Mouse (Mus musculus) gastrocnemius, adult 2 months (tissue): Measurements from ENCODE around the gene 4933411K16Rik. TPM values are rescaled to one million over a fixed set of nuclear protein-coding genes. Genes with fewer than 3 reads are reported as not detected.

Source experiments
- DNase-seq: peaks from one replicate; pipeline ENCODE4 v3.0.0; 2022
- H3K27ac ChIP-seq: fragments of 200-600 bp; 2 replicates; pipeline ENCODE4 v1.8.1; 2022; ENCODE audit warnings: mild to moderate bottlenecking
- H3K4me3 ChIP-seq: fragments of 200-600 bp; 2 replicates; pipeline ENCODE4 v1.8.1; 2022; ENCODE audit warnings: mild to moderate bottlenecking, moderate library complexity
- CTCF ChIP-seq: fragments of 200-600 bp; IDR thresholded peaks from 2 replicates; pipeline ENCODE4 v1.8.1; 2022; ENCODE audit warnings: antibody characterized with exemption, mild to moderate bottlenecking, moderate library complexity
- intact Hi-C: fragments of 180-260 bp; cut with DNase I; formaldehyde crosslinking; loops from one replicate; pipeline ENCODE4 v1.15.1; 2025
- total RNA-seq, 2 experiments: library from RNA; stranded (reverse); gene quantifications; 2 replicates each; pipeline ENCODE4 v1.2.3; 2021

4933411K16Rik gene
- total RNA-seq, 2 experiments from 2014 or later, result 0.28 to 0.33 TPM

DNA sequence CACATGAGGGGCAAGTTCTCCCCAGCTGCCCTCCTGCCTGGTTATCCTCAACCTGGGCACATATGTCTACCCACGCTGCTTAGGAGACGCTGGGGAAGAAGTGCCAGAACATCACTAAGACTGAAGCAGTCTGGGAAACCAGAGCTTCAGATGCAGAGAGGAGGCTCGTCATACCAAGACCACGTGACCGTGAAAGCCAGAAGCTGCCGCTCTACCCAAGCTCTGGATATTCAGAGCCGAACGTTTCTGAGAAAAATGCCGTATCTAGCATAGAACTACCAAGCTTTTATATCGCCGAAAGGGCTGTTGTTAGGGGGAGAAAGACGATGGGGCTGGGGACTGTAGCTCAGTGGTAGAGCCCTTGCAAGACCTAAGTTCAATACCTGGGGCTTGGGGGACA, 13.7 kb upstream of the 4933411K16Rik start:
- TF ChIP-seq CTCF, result no peak
- intact Hi-C loops, result loop anchor here (5.0 kb wide), 2 partner anchors 114 to 129 kb away; no protein-coding TSS in a partner anchor
- H3K4me3 ChIP-seq, result no peak overlapping the region
- peak; percentile 11 for DNase-seq
- no peak overlapping the region for H3K27ac ChIP-seq

DNA sequence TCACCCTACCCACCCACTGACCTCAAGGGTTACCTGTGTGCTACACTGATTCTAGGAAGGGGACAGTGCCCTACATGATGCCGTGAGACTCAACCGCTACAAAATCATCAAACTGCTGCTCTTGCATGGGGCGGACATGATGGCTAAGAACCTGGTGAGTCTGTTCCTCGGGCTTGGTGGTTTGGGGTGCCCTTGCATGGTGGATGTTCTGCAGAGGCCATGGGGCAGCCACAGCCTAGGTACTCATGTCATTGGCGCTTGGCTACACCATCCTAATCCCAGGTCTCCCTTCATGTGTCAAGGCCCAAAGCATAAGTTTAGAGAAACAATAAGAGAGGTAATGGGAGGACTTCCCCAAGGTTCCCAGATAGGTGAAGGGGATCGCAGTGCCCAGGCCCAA, 8.1 kb upstream of the 4933411K16Rik start:
- no peak for DNase-seq
- intact Hi-C loops, result no loop called here
- Histone ChIP-seq H3K4me3 (no peak overlapping the region), H3K27ac (no peak overlapping the region)
- TF ChIP-seq CTCF, result no peak

DNA sequence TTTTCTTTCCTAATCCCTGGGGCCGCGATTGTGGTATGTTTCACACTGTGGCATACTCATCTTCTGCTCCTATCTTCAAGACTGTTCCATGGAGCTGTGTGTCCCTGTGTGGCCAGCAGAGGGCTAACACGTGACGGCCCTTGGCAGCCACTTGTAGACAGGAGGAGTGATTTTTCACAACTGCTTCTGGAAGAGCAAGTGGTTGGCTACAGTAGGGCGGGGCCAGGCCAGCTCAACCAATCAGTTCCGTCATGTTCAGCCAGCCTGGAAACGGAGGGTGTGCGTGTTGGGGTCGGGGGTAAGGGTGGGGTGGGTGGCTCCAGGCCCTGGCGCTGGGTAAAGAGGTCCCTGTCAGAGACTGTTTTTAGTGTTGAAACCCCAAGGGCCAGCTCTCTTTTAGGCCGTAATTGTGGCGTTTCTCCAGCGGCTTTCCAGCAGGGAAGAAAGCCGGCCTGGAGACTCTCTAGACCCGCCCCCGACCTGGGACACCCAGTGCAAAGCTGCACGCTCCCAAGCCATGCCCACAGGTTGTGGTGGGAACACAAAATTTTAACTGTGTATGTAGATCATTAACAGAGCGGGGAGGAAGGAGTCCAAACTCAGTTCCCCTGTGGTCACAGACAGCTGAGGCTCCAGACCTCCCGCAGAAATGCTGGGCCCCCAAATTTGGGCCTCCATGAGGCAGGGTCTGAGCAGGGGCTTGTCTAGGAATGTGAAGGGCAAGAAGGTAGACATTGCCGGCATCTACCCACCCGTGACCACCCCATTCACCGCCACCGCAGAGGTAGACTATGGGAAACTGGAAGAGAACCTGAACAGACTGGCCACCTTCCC, 6.6 kb upstream of the 4933411K16Rik start, which contains the start of gene Hoga1:
Gene Hoga1, plus strand, starts transcription at position 342 of the 834 bp plus-strand sequence.
- intact Hi-C loops, result no loop called here
- TF ChIP-seq CTCF, result peak; percentile 79
- Histone ChIP-seq H3K4me3 (peak within 1 kb of the TSS; percentile 77), H3K27ac (peak within 1 kb of the TSS; percentile 87)
- peak; percentile 89 for DNase-seq

DNA sequence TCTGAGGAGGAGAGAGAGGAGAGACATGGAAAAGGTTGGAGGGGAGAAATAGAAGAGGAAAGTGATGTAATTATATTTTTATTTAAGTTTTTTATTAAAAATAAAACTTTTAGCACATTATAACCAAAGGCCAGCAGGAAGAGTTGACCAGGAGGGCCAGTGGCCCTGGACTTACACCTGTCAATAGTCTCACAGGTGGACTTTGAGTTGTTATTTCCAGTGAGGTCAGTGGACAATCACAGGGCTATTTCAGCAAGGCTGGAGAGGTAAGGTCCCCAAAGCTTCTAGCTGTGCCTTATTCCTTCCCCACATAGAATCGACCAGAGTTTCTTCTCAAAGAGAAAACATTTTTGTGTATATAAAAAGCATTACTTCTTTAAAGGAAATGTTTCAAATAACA, 1.8 kb upstream of the 4933411K16Rik start:
- no peak for DNase-seq
- intact Hi-C loops, result no loop called here
- Histone ChIP-seq H3K4me3 (no peak overlapping the region), H3K27ac (no peak overlapping the region)
- no peak for TF ChIP-seq CTCF

DNA sequence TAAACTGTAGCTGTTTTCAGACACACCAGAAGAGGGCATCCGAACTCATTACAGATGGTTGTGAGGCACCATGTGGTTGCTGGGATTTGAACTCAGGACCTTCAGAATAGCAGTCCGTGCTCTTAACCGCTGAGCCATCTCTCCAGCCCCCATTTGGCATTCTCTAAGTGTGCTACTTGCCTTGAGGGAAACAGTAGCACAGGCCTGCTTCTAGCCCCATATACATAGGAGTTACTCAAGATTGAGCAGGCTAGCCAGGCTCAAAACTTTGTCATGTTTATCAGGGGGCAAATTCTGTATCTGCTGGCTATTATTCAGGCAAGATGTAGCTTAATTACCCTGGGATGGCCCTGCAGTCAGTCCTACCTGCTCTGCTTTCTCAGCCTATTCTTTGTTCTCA, 697 bp upstream of the 4933411K16Rik start:
- intact Hi-C loops, result no loop called here
- no peak for TF ChIP-seq CTCF
- no peak overlapping the region for H3K4me3 ChIP-seq
- H3K27ac ChIP-seq, result no peak overlapping the region
- DNase-seq, result no peak

DNA sequence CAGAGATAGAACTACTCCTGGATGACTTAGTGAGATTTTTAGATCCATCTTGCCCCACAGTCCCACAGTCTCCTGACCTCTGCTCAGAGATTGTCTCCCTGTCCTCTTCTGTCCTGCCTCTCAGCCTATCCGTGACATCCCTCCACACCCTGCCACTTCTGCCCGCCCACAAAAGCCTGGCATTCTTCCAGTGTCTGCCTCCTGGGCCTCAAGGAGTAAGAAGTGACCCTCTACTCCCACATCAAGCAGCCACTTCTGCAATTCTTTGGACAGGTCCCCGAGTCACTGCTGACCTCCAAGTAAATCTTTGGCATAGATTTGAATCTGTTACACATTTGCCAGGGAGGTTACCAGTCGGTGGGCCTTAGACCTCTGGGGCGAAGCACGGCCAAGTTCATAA, 2.2 kb downstream of the 4933411K16Rik start:
- no peak overlapping the region for H3K4me3 ChIP-seq
- H3K27ac ChIP-seq, result no peak overlapping the region
- TF ChIP-seq CTCF, result no peak
- intact Hi-C loops, result no loop called here
- peak; percentile 52 for DNase-seq

DNA sequence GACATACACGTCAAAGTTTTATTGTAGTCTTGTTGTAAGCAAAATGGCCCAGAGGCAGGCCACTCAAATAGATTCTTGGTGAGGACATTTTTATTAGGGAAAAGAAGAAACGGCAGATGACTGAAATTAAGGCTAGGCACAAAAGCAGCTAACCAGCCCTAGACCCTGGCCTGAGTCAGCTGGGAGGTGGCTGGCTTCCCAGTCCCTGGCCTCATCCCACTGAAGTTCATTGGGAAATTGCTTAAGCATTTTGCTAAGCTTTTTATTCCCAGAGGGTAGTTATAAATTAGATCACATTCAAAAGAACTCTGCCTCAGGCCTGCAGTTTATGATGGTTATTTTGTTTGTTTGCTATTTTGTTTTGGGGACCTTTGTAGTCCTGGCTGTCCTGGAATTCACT, 3.8 kb downstream of the 4933411K16Rik start:
- intact Hi-C loops, result no loop called here
- no peak overlapping the region for H3K4me3 ChIP-seq
- H3K27ac ChIP-seq, result peak overlapping the region; percentile 61
- no peak for TF ChIP-seq CTCF
- peak; percentile 88 for DNase-seq

DNA sequence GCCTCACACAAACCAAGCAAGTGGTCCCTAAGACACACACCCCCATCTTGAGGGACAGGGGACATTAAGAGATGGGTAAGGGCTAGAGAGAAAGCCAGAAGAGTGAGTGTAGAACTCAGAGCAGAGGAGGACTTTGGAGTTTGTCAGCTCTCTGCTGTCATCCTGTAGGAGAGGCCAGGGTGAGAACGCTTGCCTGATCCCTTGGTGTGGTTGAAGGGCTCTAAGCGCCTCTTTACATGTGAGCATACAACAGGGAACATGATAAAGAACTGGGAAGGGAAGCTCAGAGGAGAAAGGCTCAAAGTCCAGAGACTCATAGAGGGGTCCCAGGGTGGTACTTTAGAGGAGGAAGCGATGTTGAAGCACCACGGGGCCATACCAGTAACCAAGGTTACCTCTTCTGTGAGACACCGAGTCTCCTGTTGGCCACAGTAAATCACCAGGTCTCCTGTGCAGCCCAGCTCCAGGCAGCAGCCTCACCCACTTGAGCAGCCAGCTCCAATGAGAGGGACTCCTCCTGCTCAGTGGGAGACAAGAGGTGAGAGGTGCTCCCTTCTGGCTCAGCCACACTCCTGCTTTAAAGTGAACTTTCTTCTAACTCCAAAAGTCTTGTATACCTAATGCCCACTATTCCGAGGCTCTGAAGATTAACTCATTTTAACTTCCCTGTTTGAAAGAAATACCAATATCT, 4.8 kb downstream of the 4933411K16Rik start:
- intact Hi-C loops, result no loop called here
- peak overlapping the region; percentile 61 for H3K27ac ChIP-seq
- DNase-seq, result no peak
- no peak overlapping the region for H3K4me3 ChIP-seq
- TF ChIP-seq CTCF, result no peak

DNA sequence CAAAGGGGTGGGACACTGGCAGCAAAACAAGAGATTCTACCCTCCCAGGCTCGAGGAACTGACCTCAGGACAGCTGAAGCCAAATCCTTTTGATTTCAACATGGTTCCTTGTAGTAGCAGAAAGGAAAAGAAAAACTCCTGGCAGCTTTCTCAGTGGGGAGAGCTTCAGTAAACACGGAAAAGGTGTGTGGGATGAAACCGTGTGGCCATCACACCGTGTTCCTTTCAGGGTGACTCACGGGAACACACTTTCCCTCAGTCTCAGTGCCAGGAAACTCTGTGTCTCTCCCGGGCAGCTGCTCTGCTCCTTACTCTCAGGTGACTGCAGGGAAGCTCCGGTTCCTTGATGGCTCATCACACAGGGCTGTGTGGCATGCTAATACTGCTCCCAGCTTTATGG, 6.4 kb downstream of the 4933411K16Rik start:
- intact Hi-C loops, result no loop called here
- no peak for TF ChIP-seq CTCF
- H3K27ac ChIP-seq, result peak overlapping the region; percentile 73
- DNase-seq, result peak; percentile 59
- H3K4me3 ChIP-seq, result no peak overlapping the region

DNA sequence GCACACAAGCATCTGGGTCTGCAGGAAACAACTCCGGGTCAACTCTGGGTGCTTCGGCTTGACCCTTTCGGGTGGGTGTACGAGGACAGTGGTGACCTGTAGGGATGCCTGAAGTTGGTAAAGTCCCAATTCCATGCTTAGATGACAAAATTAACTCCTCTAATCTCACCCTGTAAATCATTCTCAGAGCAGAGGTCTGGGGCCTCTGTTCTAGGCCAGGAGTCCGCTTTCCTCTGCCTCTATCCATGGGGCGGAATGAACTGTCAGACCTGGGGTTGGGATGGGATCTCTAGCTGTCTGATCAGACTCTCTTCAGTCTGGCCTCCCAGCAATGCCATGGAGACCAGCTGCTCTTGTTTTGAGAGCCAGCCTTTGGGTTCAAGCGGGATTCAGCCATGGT, 9.4 kb downstream of the 4933411K16Rik start:
- intact Hi-C loops, result no loop called here
- no peak for DNase-seq
- TF ChIP-seq CTCF, result no peak

DNA sequence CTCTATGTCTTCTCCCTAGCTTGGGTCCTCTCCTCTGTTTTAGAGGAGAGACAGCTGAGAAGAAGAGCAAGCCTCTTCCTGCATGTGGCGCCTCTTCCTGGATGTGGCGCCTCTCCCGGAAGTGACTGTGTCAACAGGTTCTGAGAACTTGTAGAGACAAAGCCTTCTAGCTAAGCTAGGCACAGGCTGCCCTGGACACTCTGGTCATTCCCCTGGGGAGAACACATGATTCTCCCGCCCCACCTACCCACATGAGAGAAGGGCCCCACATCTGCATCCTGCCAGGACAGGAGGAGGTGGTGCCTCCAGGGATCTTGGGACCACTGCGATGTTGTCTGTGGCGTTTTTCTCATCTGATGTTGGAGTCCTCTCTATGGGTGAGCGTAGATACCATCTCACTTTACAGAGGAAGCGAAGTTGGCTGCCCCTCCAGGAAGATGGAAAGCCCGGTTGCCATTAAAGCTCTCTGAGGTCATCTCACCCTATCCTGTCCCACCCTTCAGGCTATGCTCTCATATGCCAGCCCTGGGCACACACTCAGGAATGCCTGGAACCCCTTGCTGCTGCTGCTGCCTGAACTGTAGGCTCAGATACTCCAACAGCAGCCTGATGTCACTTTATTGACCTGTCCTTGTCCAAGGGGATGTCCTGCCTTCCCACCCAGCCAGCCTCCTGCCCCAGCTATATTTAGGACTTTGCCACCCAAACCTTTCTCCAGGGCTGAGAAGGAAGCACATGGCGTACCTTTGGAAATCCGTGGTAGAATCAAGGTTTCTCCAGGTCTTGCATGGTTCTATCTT, 16.6 kb downstream of the 4933411K16Rik start:
- Histone ChIP-seq H3K4me3 (peak overlapping the region; percentile 66), H3K27ac (peak overlapping the region; percentile 88)
- TF ChIP-seq CTCF, result no peak
- intact Hi-C loops, result loop anchor here (1.0 kb wide), 1 partner anchor 33 kb away; the partner anchor contains the start of gene Ankrd2
- DNase-seq, result peak; percentile 78

More for the DNA sequence above, 9.4 kb downstream of the 4933411K16Rik start:
- H3K4me3 ChIP-seq, result no peak overlapping the region
- H3K27ac ChIP-seq, result no peak overlapping the region

DNA sequence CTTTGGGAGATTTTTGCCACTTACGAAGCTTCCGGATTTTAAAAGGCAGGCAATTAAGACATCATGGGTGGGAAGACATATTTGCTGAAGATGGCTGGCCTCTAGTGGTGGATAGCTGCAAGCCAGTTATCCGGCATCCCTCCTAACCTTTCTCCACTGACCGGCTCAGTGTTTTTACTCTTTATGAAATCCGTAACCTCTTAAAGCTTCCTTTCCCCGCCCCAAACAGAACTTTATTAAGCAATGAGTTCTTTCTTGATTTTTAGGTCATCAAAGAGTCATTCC, 17.1 kb downstream of the 4933411K16Rik start:
- DNase-seq, result peak; percentile 40
- peak; percentile 81 for TF ChIP-seq CTCF
- intact Hi-C loops, result loop anchor here (1.0 kb wide), 1 partner anchor 34 kb away; the partner anchor contains the start of gene Ankrd2
- peak overlapping the region; percentile 66 for H3K4me3 ChIP-seq
- peak overlapping the region; percentile 88 for H3K27ac ChIP-seq
